Mouse (Mus musculus) embryonic facial prominence, embryonic 11.5 days (tissue): ENCODE data around the gene Hectd1. TPM values are rescaled to one million over a fixed set of nuclear protein-coding genes. Genes with fewer than 3 reads are reported as not detected.

Source experiments
- ATAC-seq: fragments of 200-750 bp; cut with Nextera tagmentation; replicated peaks from 2 replicates; pipeline ENCODE4 v1.8.0; 2017; ENCODE audit warnings: low read depth; ENCODE audit not compliant: insufficient number of reproducible peaks, low FRiP score, low TSS enrichment
- DNase-seq: peaks from one replicate; pipeline ENCODE4 v3.0.0-alpha.2; 2015; ENCODE audit warnings: low spot score
- H3K27ac ChIP-seq: fragments of 300-500 bp; sonication (generic); replicated peaks from 2 replicates; pipeline ENCODE4 v1.5.1; 2014; ENCODE audit warnings: mild to moderate bottlenecking, low read depth, low read length, control low read depth
- H3K27me3 ChIP-seq: fragments of 300-500 bp; sonication (generic); 2 replicates; pipeline ENCODE4 v1.6.1; 2014; ENCODE audit warnings: mild to moderate bottlenecking, low read length, moderate library complexity, mixed read lengths; ENCODE audit not compliant: control insufficient read depth, insufficient read depth
- H3K36me3 ChIP-seq: fragments of 300-500 bp; sonication (generic); replicated peaks from 2 replicates; pipeline ENCODE4 v1.6.1; 2014; ENCODE audit warnings: low read depth, mild to moderate bottlenecking, low read length, moderate library complexity, mixed read lengths; ENCODE audit not compliant: control insufficient read depth, insufficient read depth
- H3K4me1 ChIP-seq: fragments of 300-500 bp; sonication (generic); 2 replicates; pipeline ENCODE4 v1.6.1; 2014; ENCODE audit warnings: low read length, mixed read lengths; ENCODE audit not compliant: control insufficient read depth, insufficient read depth
- H3K4me2 ChIP-seq: fragments of 300-500 bp; sonication (generic); 2 replicates; pipeline ENCODE4 v1.6.1; 2014; ENCODE audit warnings: low read depth, mild to moderate bottlenecking, control low read depth, low read length, moderate library complexity
- H3K4me3 ChIP-seq: fragments of 300-500 bp; sonication (generic); 2 replicates; pipeline ENCODE4 v1.5.1; 2014; ENCODE audit warnings: low read depth, low read length, control low read depth
- H3K9ac ChIP-seq: fragments of 300-500 bp; sonication (generic); replicated peaks from 2 replicates; pipeline ENCODE4 v1.6.1; 2014; ENCODE audit warnings: mild to moderate bottlenecking, control low read depth, low read length
- H3K9me3 ChIP-seq: fragments of 300-500 bp; sonication (generic); replicated peaks from 2 replicates; pipeline ENCODE4 v1.6.1; 2016; ENCODE audit warnings: mild to moderate bottlenecking, low read length, inconsistent platforms, mixed read lengths; ENCODE audit not compliant: control insufficient read depth
- WGBS: fragments of 180-500 bp; shearing (Covaris S2); extraction: QIAGEN DNeasy Blood & Tissue Kit; methylation state at CpG from one replicate; pipeline ENCODE4 v1.1.7; 2014; 5-methylcytosine and 5-hydroxymethylcytosine counted together
- polyA plus RNA-seq: library from polyadenylated mRNA; unstranded; fragments of >200 nt; fragmentation: Nextera tagmentation; extraction: Ambion mirVana; gene quantifications from 2 replicates; pipeline ENCODE4 v1.2.1, GENCODE M21; 2014

Hectd1 gene
- polyA plus RNA-seq = 33.7 and 36.9 TPM in 2 replicates

DNA sequence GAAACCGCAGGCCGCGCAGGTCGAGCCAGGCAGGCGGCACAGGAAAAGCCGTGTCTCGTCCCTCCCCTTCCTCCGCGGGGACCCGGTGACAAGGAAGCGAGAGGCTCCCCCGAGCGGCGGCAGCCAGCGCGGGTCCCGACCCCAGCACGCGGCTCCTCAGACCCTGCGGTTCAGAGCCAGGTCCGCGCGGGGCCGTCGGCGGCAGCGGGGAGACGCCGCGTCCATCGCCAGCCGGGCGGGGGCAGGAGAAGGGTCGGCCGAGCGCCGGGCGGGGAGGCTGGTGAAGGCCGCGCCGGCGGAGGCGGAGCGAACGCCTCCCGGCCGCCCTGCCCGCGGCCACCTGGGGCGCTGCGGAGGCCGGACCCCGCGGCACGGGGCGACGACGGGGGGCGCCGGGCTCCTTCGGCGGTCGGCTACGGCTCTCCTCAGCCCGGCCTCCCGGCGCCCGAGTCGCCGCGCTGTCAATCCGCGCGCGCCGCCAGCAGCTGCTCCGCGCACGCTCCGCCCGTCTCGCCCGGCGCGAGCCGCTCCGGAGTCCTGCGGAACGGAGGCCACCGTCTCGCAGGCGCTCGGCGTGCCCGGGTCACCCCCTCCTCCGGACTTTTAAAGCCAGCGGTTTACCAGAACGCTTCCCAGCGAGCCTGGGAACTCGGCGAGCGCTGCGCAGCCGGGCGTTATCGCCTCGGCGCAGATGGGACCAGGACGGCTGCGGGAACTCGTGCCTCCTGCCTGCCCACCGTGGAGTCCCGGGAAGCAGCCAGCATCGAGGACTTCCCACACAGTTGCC is at the start of gene Hectd1:
TSS of gene Hectd1 (minus strand) at position 247 of the 787 bp plus-strand sequence.
- Histone ChIP-seq H3K36me3 (no peaks in the 10 kb centered on the region), H3K27me3 (no peaks in the 10 kb centered on the region), H3K4me1 (no peaks in the 10 kb centered on the region), H3K27ac (peak within 1 kb of the TSS; percentile 99), H3K4me2 (peak within 1 kb of the TSS; percentile 58), H3K4me3 (peak within 1 kb of the TSS; percentile 69), H3K9ac (peak within 1 kb of the TSS; percentile 98), H3K9me3 (no peaks in the 10 kb centered on the region)
- 0% methylated on average over 64 of the region's 114 CpGs for WGBS
- DNase-seq (peak; percentile 90), ATAC-seq (peak; percentile 93)

DNA sequence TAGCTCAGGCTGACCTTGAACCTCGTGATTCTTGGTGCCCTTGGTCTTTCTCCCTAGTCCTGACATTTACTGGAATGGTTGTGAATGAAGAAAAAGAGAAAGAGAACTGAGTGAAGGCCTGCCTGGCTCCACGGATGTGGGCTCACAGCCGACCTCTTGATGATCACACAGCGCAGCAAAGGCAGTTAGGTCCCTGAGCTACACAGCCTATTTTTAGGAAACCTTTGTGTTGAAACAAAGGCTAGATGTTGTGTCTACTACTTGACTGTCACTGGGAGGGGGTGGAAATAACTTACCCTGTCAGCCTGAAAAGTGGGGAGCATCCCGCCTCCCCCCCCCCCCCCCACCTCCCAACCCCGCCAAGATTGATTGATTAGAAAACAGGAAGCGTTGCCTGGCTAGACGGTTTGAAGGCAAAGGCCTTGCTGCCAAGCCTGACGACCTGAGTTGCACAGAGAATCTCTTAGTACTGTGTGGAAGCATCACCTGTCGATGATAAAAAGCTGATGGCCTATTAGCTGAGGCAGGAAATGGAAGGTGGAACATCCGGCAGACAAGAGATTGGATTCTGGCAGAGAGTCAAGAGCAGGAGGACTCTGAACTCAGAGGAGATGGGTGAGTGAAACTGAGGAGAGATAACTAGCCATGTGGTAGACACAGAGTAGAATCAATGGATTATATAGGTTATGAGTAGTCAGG is 42.3 kb upstream of the Hectd1 start:
- H3K4me2 ChIP-seq = no peak overlapping the region
- DNase-seq (no peak), ATAC-seq (no peak)
- no peak overlapping the region for H3K9ac ChIP-seq
- no peaks in the 10 kb centered on the region for H3K9me3 ChIP-seq
- H3K4me1 ChIP-seq = no peaks in the 10 kb centered on the region
- 76% methylated on average over 11 of the region's 11 CpGs for WGBS
- no peak overlapping the region for H3K27ac ChIP-seq
- no peaks in the 10 kb centered on the region for H3K27me3 ChIP-seq
- H3K36me3 ChIP-seq = no peaks in the 10 kb centered on the region; the same call in 1 of the 2 replicates
- H3K4me3 ChIP-seq = no peak overlapping the region

DNA sequence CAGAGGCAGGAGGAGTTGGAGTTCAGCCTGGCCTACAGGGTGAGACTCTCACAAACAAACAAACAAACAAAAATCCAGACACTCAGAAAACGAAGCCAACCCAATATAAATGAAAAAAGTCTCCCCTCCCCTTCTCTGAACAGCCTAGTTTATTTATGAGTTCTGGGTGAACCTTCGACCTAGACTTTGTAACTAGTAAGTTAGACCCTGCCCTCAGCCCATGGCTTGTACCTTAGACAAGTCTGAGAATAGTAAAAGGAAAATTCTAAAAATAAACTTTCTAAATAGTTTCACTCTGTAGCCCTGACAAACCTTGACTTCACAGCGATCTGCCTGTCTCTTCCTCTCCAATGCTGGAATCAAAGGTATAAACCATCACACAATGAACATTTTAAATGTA is 40.2 kb upstream of the Hectd1 start:
- Histone ChIP-seq H3K4me3 (no peak overlapping the region), H3K9ac (no peak overlapping the region), H3K4me1 (no peaks in the 10 kb centered on the region), H3K27me3 (no peaks in the 10 kb centered on the region), H3K36me3 (no peaks in the 10 kb centered on the region), H3K9me3 (no peaks in the 10 kb centered on the region), H3K4me2 (no peak overlapping the region), H3K27ac (no peak overlapping the region)
- WGBS = 87% methylated on average over 3 of the region's 3 CpGs
- DNase-seq (no peak), ATAC-seq (no peak)

- Histone ChIP-seq H3K4me1 (no peaks in the 10 kb centered on the region), H3K9ac (no peak overlapping the region), H3K27ac (no peak overlapping the region), H3K27me3 (no peaks in the 10 kb centered on the region), H3K4me3 (no peak overlapping the region), H3K4me2 (no peak overlapping the region), H3K36me3 (no peaks in the 10 kb centered on the region), H3K9me3 (no peaks in the 10 kb centered on the region)
- ATAC-seq (no peak), DNase-seq (no peak)
- 82% methylated on average over 8 of the region's 8 CpGs for WGBS
Measured at GRCm38 (mm10) chr12:51867076-51867475, 37.7 kb upstream of the Hectd1 start.

DNA sequence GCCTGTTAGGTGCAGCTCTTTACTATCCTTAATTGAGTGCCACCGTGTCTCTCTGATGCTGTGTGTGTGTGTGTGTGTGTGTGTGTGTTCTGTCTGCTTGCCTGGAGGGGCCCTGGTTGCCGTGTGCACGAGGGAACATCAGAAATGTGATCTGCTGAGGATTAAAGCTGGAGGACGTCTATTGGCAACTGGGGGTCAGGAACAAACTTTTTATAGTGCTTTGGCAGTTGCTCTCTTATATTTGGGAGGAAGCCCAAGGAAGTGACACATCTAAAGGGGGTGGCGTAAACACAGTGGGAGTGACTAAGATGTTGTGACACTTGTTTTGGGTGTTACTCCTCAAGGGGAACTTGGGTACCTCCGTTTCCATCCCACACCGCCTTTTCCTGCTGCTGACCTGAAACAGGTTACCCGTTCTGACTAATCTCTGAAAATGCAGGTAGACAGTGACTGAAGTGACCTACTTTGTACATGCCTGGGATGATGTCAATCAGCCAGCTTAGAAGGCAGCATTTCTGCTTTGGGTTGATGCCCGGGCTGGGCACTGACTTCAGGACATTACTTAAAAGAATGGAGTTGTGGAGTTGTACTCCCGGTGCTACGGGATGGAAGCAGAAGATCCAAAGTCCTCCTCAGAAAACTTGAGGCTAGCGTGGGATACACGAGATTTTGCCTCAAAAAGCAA is 37.0 kb upstream of the Hectd1 start:
- H3K36me3 ChIP-seq = no peaks in the 10 kb centered on the region
- H3K9ac ChIP-seq = no peak overlapping the region
- ATAC-seq = no peak
- H3K27me3 ChIP-seq = no peaks in the 10 kb centered on the region
- WGBS = 65% methylated on average over 13 of the region's 13 CpGs
- H3K9me3 ChIP-seq = no peaks in the 10 kb centered on the region
- DNase-seq = peak; percentile 14
- H3K4me1 ChIP-seq = no peaks in the 10 kb centered on the region
- H3K4me3 ChIP-seq = no peak overlapping the region
- no peak overlapping the region for H3K4me2 ChIP-seq
- H3K27ac ChIP-seq = no peak overlapping the region

DNA sequence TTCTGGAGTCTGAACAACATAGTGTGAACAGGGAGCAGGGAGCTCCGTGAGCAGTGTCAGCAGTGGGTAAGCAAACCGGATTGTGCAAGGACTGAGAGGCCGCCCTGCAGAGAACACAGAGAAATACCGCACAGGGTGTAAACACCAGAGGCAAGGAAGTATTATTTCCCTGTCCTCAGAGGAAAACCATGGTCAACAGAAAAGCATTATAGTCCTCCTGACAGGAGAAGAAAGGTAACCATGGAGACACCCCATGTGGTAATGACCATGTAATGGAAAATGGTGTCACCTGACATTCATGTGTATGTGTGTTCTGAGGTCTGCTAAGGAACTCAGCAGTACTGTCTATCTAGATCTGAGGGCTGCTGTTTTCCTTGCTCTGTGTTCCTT is 36.4 kb upstream of the Hectd1 start:
- Histone ChIP-seq H3K4me1 (no peaks in the 10 kb centered on the region), H3K36me3 (no peaks in the 10 kb centered on the region), H3K4me2 (no peak overlapping the region), H3K27ac (no peak overlapping the region), H3K9me3 (no peaks in the 10 kb centered on the region), H3K27me3 (no peaks in the 10 kb centered on the region), H3K4me3 (no peak overlapping the region), H3K9ac (no peak overlapping the region)
- DNase-seq (peak; percentile 49), ATAC-seq (peak; percentile 81)
- 50% methylated on average over 4 of the region's 4 CpGs for WGBS

DNA sequence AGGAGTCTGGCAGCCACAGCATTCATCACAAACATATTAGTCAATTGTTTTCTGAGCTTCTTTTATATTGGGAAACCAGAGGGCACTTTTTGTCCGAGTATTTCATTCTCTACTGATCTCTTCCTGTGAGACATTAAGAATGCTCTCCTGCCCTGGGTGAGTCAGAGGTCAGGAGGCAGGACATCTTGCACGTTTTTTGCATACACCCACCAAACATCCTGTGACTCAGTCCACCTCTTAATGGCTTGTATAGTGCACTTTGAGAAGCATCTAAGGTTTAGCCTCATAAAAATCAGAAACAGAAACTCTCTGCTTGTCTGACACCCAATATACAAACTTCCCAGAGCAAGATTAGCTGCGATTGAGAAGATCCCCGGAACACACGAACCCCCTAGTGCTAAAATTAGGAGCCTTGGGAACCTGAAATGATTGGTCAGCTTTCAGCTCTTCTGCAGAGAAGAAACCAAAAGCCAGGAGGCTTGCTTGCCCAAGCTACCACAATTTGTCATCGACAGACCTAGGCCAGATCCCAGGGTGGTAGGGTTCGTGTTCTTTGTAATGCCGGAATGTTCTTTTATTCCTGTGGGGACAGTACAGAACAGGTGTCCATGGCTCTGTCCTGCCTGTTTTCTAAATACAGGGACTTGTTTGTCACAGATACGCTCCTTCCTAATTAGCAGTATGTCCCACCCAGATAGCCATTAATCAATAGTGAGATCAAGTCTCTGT is 35.9 kb upstream of the Hectd1 start:
- Histone ChIP-seq H3K9me3 (no peaks in the 10 kb centered on the region), H3K4me2 (no peak overlapping the region), H3K4me1 (no peaks in the 10 kb centered on the region), H3K27me3 (no peaks in the 10 kb centered on the region), H3K27ac (no peak overlapping the region), H3K9ac (no peak overlapping the region), H3K36me3 (no peaks in the 10 kb centered on the region), H3K4me3 (no peak overlapping the region)
- ATAC-seq (no peak), DNase-seq (no peak)
- 60% methylated on average over 9 of the region's 9 CpGs for WGBS
